Mouse (Mus musculus) kidney, adult 2 months (tissue): ENCODE measurements around the gene 2510039O18Rik. TPM values are rescaled to one million over a fixed set of nuclear protein-coding genes. Genes with fewer than 3 reads are reported as not detected.
A peak's percentile ranks its signal among the peaks of the same experiment; 100 is the strongest.

Source experiments
- DNase-seq: peaks from one replicate; pipeline ENCODE4 v3.0.0; 2021
- H3K27ac ChIP-seq: fragments of 200-500 bp; 2 replicates; pipeline ENCODE4 v1.5.1; 2012; ENCODE audit warnings: low read depth, low read length, control low read depth, inconsistent platforms; ENCODE audit not compliant: insufficient read depth
- H3K27me3 ChIP-seq: fragments of 200-500 bp; replicated peaks from 2 replicates; pipeline ENCODE4 v1.6.1; 2012; ENCODE audit warnings: mild to moderate bottlenecking, moderate library complexity, low read length, inconsistent platforms; ENCODE audit not compliant: control insufficient read depth, insufficient read depth
- H3K36me3 ChIP-seq: fragments of 200-500 bp; 2 replicates; pipeline ENCODE4 v1.6.1; 2012; ENCODE audit warnings: mild to moderate bottlenecking, moderate library complexity, low read length, inconsistent platforms; ENCODE audit not compliant: control insufficient read depth, insufficient read depth
- H3K4me1 ChIP-seq: fragments of 200-500 bp; 2 replicates; pipeline ENCODE4 v1.6.1; 2011; ENCODE audit warnings: low read length; ENCODE audit not compliant: control insufficient read depth, insufficient read depth
- H3K4me3 ChIP-seq: fragments of 200-500 bp; 2 replicates; pipeline ENCODE4 v1.5.1; 2011; ENCODE audit warnings: mild to moderate bottlenecking, low read depth, low read length, control low read depth; ENCODE audit not compliant: insufficient read depth
- CTCF ChIP-seq: fragments of 200-500 bp; conservative IDR thresholded peaks from 2 replicates; pipeline ENCODE4 v1.5.1; 2011; ENCODE audit warnings: low read depth, mild to moderate bottlenecking, control low read depth, low read length, moderate library complexity, mixed read lengths; ENCODE audit not compliant: insufficient read depth, insufficient read length
- POLR2A ChIP-seq: fragments of 200-500 bp; IDR thresholded peaks from one replicate; pipeline ENCODE4 v1.6.1; 2011; ENCODE audit warnings: low read depth, low read length, control low read depth
- WGBS: fragments of 180-500 bp; shearing (Covaris S2); methylation state at CpG from one replicate; pipeline ENCODE4 v1.1.7; 2018; 5-methylcytosine and 5-hydroxymethylcytosine counted together
- polyA plus RNA-seq: library from polyadenylated mRNA; depleted of rRNA; stranded (reverse); fragments of >200 nt; gene quantifications from 2 replicates; pipeline ENCODE4 v1.2.3, GENCODE M21; 2012

2510039O18Rik gene
- polyA plus RNA-seq, 1 experiment = 62.6 TPM

GRCm38 (mm10) chr4:147936331-147936954, 4.3 kb upstream of the 2510039O18Rik start, which contains the start of gene Plod1:
Gene Plod1 (minus strand): TSS chr4:147936767.
- DNase-seq = peak; percentile 93
- Histone ChIP-seq H3K36me3 (no peaks in the 10 kb centered on the region), H3K4me3 (peak within 1 kb of the TSS; percentile 90), H3K27me3 (no peaks in the 10 kb centered on the region), H3K4me1 (peaks cover 14% of the 10 kb centered on the region; the same call in 1 of the 2 replicates), H3K27ac (peak within 1 kb of the TSS; percentile 73)
- TF ChIP-seq CTCF (no peak), POLR2A (peak; percentile 69)
- WGBS = under 1% methylated on average over 49 of the region's 51 CpGs

GRCm38 (mm10) chr4:147937021-147937420, 3.7 kb upstream of the 2510039O18Rik start:
- Histone ChIP-seq H3K4me1 (peaks cover 19% of the 10 kb centered on the region), H3K36me3 (no peaks in the 10 kb centered on the region), H3K27me3 (no peaks in the 10 kb centered on the region), H3K27ac (0 out of 2 replicates have a peak overlapping the region, but pooled peaks have one; percentile 12), H3K4me3 (peak overlapping the region; percentile 90)
- TF ChIP-seq POLR2A (no peak), CTCF (no peak)
- no peak for DNase-seq
- WGBS = 40% methylated on average over 3 of the region's 3 CpGs

GRCm38 (mm10) chr4:147937486-147937885, 3.2 kb upstream of the 2510039O18Rik start:
- Histone ChIP-seq H3K27ac (no peak overlapping the region), H3K4me1 (peaks cover 23% of the 10 kb centered on the region), H3K4me3 (no peak overlapping the region), H3K36me3 (no peaks in the 10 kb centered on the region), H3K27me3 (no peaks in the 10 kb centered on the region)
- no peak for TF ChIP-seq CTCF
- TF ChIP-seq POLR2A = no peak
- WGBS = 71% methylated on average over 5 of the region's 5 CpGs
- no peak for DNase-seq

- Histone ChIP-seq H3K27ac (peak overlapping the region; percentile 85), H3K4me3 (no peak overlapping the region), H3K36me3 (no peaks in the 10 kb centered on the region), H3K4me1 (peaks cover 25% of the 10 kb centered on the region), H3K27me3 (no peaks in the 10 kb centered on the region)
- WGBS = 20% methylated on average over 14 of the region's 14 CpGs
- DNase-seq = peak; percentile 81
- no peak for TF ChIP-seq POLR2A
- no peak for TF ChIP-seq CTCF
These were observed 2.3 kb upstream of the 2510039O18Rik start for GRCm38 (mm10) chr4:147938148-147939096.

GRCm38 (mm10) chr4:147940111-147940510, 584 bp upstream of the 2510039O18Rik start:
- peaks cover 25% of the 10 kb centered on the region for H3K4me1 ChIP-seq
- H3K27me3 ChIP-seq = no peaks in the 10 kb centered on the region
- WGBS = 26% methylated on average over 9 of the region's 9 CpGs
- peaks cover 7% of the 10 kb centered on the region for H3K36me3 ChIP-seq
- TF ChIP-seq POLR2A = no peak
- TF ChIP-seq CTCF = no peak
- no peak overlapping the region for H3K4me3 ChIP-seq
- no peak for DNase-seq
- H3K27ac ChIP-seq = peak overlapping the region; percentile 49; the same call in 1 of the 2 replicates

GRCm38 (mm10) chr4:147941045-147942020, 638 bp downstream of the 2510039O18Rik start:
- peaks cover 10% of the 10 kb centered on the region for H3K36me3 ChIP-seq
- 3% methylated on average over 86 of the region's 88 CpGs for WGBS
- H3K4me3 ChIP-seq = peak overlapping the region; percentile 82
- H3K27me3 ChIP-seq = no peaks in the 10 kb centered on the region
- peak; percentile 45 for DNase-seq
- TF ChIP-seq CTCF (no peak), POLR2A (no peak)
- peak overlapping the region; percentile 21; the same call in 1 of the 2 replicates for H3K27ac ChIP-seq
- H3K4me1 ChIP-seq = peaks cover 25% of the 10 kb centered on the region
